Mouse (Mus musculus) right cerebral cortex, postnatal 4 days (tissue): ENCODE measurements around the gene Chd8.

Experiments
- DNase-seq: peaks from one replicate; pipeline ENCODE4 v3.0.0-alpha.2; 2022

Gene Chd8

DNA sequence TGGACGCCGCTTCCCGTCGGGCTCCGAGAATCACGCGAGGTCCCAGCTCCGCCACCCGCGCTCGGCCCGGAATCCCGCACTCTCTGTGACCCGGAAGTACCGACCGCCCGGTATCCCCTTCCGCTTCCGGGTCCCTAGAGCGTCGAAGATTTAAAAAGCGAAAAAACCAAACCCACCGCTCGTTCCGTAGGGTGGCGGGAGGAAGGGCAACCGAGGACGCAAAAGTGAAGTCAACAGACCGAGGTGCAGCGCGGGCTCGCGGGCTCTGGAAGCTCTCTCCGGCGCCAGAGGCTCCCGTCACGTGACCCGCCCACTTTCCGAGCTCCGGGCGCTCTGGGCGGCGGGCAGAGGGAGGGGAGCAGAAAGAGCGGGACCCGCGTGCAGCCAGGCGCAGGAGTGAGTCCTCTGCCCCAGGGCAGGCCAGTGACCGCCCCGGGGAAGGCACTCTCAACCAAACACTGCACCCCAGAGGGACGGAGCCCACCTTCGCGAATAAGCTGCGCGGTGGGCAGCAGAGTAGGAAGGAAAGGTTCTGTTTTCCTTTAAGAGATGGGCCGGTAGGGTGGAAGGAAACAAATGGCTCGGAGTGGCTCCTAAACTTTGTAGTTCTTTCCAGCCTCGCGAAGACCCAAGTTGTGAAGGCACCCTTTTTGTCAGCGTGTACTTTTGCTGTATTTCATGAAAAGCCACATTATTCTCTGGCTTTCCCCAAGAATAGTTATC is 60.3 kb downstream of the Chd8 start, which contains the start of gene Supt16:
Gene Supt16 (minus strand): TSS at position 261 of the 723 bp plus-strand sequence.
- DNase-seq, result peak; percentile 81

DNA sequence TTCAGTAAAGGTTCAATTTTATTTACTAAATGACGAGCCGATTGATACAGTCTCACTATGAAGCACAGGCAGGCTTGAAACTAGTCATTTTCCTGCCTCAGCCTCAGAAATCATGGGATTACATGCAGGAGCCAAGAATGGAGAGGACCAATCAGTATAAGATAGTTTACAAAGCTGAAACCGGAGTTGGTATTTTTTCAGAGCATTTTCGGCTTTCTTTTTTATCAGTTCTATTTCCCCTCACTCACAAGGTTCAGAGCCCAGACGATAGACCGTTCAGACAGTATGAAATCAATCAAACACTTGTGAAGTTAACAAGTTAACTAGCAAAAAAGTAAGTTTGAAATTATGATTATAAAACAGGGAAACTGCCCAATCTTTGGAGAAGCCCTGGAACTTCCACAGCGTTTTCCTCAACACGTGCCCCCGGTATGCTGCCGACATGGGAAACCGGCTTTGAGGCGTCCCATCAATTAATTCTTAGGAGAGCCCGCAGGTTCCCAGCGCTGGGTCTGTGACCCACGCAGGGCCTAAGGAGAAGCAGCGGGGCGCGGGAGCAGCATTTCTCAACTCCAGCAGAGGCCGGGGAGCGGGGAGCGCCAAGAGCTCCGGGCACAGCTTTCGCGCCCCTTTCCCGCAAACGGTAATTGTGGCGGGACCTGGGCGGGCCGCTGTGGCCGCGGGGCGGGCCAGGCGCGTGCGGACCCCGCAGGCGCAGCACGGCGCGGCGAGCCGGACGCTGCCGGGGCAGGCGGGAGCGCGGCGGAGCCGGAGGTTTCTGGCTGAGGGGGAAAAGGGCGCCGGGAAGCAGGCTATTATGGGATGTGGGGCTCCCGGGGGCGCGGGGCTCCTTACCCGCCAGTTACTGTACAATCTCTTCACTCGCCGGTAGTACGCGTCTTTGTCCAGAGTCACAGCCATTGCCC is 61.1 kb downstream of the Chd8 start:
- DNase-seq, result no peak

DNA sequence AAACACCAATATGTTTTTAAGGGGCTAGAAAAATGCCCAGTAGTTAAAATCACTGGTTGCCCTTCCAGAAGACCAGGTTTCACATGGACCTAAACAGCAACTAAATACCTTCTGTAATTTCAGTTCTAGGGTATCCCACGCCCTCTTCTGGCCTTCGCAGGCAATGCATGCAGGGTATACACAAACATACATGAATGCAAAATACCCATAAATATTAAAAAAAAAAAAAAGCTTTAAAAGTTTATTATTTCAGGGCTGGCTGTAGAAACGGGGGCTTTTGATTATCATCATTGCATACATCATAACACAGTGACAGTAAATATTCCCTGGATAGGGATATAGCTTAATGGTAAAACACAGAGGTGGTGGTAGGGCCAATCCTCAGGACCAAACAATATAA is 61.9 kb downstream of the Chd8 start:
- DNase-seq, result peak; percentile 46

DNA sequence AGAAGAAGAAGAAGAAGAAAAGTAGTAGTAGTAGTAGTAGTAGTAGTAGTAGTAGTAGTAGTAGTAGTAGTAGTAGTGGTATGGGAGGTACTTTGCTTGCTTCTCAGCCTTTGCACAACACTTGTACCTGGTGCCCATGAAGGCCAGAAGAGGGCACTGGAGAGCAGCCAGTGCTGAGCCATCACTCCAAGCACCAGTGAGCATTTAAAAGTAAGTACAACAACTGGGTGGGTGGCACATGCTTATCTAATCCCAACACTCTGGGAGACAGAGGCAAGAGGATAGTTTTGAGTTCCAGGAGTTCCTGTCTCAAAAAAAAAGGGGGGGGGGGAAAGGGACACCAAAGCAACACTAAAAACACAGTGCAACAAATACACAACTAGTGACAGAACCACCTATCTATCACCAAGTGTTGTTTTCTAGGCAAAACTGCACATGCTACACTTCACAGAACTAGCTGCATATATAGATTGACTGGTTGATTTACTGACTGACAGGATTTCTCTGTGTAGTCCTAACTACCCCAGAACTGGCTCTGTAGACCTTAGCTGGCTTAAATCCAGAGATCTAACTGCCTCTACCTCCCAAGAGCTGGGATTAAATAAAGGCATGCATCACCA is 66.7 kb downstream of the Chd8 start:
- DNase-seq, result no peak

DNA sequence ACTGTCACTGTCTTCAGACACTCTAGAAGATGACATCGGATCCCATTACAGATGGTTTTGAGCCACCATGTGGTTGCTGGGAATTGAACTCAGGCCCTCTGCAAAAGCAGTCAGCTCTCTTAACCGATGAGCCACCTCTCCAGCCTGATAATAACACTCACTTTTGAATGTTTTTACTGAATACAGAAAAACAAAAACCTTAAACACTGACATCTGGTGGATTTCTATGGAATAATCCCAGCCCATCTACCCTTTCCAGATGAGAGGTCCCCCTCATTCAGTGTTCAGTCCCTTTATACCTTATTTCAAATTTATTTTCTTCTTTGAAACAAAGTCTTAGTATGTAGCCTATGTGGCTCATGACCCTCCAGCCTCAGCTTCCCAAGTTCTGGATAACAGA is 68.1 kb downstream of the Chd8 start:
- no peak for DNase-seq

DNA sequence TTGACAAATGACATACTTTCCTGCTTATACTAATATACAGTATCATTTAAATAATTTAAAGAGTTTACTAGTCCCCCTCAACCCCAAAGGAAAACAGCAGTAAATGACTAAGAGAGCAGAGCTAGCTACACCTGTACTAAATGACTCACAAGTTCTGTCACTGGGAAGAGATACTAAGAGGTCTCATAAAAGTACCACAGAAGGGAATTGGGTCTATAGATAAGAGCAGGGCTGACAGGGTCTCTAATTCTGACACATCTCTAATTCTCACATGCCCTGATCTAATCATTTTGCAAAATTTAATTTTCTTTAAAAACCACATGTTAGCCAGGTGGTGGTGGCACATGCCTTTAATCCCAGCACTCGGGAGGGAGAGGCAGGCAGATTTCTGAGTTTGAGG is 68.8 kb downstream of the Chd8 start:
- DNase-seq, result no peak

DNA sequence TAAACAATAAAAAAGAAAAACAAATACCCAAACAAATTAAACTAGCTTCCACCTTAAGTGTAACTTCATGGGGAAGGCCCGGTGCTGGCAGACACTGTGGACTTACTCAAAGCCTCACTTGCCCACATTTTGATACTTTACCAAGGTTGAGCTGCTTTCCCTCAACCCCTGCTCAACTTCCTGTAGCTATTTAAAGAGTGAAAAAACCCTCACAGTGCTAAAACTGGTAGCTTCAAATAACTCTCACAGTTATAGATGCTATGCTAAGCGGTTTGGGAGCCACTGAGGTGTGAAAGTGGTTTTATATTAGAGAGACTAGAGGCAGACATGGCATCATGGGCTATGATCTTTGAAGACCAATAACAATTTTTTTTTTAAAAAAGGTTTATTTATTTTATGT is 91.0 kb downstream of the Chd8 start:
- no peak for DNase-seq

DNA sequence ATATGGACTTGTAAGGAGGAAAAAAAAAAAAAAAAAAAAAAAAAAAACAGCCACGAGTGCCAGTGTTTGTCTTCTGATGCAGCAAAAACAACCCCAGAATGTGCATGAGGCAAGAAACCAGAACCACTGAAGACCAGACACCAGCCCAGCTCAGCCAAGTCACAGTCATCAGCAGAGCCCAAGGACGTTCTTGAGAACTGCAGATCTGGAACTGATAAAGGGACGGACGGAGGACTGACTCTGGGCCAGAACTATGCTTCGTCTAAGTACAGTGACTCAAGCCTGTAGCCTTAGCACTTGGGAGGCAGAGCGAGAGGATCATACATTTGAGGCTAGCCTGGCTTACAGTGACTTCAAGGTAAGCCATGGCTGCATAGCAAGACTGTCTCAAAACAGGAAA is 96.7 kb downstream of the Chd8 start:
- no peak for DNase-seq

DNA sequence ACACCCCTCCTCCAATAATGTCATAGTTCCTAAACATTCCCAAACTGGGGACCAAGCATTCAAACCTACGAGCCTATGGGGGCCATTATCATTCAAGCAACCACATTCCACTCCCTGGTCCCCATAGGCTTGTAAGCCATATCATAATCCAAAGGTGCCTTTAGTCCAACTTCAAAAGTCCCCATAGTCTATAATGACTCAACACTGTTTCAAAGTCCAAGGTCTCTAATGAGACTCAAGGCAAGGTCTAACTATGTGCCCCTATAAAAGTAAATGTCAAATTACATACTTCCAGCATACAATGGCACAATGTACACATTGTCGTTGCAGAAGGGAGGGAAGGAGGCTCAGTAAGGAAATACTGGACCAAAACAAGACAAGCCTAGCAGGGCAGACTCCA is 102.6 kb downstream of the Chd8 start:
- DNase-seq, result no peak

DNA sequence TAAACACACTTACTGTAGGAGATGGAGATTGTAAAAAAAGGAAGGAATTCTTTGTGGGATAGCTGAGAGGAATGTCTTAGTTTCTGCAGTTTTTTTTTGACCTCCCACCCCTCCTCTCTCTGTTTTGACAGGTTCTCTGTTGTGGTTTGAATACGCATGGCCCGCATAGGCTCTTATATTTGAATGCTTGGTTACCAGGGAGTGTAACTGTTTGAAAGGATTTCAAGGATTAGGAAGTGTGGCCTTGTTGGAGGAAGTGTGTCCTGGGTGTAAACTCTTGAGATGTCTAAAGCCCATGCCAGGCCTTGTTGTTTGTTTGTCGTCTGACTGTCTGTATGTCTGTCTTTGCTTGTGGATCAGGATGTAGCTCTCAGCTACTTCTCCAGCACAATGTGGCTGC is 105.0 kb downstream of the Chd8 start:
- DNase-seq, result no peak

DNA sequence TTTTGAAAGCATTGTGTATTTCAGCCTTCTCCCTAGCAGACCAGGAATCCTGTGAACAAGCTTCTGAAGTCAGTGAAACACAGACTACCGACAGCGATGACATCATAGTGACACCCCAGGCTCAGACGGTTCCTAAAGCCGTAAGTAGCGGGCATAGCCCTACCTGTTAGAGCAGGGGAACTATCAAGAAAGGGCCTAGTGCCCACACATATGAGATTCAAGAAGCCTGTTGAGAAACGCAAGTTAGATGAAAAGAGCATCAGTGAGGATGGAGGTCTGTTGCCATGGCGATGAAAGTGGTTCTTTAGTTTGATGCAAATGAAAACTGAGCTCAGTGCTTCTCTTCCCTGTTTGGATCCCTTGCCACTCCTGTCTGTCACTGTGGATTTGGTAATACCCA is 105.4 kb downstream of the Chd8 start:
- peak; percentile 17 for DNase-seq

DNA sequence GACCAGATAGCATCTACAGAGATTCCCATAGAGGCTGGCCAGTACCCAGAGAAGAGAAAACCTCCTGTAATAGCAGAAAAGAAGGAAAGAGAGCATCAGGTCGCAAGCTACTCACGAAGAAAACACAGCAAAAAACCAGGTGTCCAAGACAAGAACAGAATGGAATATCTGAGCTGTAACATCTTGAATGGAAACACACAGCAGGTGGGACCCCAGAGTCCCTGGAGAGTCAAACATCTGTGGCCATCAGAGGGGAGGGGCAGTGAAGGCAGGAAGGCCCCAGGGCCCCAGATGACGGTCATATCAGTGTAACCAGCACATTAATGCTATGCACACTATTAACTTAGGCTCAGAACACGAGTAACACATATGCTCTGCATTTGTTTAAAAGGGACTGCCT is 107.7 kb downstream of the Chd8 start:
- DNase-seq, result no peak
